Mouse (Mus musculus): ENCODE results near the gene Lrmp.

Lrmp gene

DNA sequence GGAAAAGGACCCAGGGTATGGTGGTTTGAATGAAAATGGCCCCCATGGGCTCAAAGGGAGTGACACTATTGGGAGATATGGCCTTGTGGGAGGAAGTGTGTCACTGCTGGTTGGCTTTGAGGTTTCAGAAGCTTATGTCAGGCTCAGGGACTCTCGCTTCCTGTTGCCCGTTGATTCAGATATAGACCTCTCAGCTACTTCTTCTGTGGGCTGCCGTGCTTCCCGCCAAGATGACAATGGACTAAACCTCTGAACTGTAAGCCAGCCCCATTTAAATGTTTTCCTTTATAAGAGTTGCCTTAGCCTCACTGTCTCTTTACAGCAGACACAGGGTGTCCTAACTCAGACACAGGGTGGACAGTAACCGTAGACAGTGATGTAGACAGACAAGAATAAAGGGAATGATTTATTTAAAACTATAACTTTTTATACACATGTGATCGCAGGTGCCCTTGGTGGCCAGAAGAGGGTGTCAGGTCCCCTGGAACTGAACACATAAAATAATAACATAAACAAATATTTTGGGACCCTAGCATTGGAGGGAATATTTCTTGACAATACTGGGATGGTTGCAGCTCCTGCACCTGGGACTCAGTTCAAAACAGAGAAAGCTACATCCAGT lies at the start of gene Lrmp:
TSS of gene Lrmp (plus strand) at position 178 of the 622 bp plus-strand sequence.
- in situ Hi-C loops (cut with MboI; ENCODE audit: unreplicated experiment in 2 of 2): loop anchor here in 1 of 2 experiments (25.0 kb wide), 2 partner anchors 1572 to 1972 kb away; partner anchors contain the start of genes Klhl42 and Mansc4

DNA sequence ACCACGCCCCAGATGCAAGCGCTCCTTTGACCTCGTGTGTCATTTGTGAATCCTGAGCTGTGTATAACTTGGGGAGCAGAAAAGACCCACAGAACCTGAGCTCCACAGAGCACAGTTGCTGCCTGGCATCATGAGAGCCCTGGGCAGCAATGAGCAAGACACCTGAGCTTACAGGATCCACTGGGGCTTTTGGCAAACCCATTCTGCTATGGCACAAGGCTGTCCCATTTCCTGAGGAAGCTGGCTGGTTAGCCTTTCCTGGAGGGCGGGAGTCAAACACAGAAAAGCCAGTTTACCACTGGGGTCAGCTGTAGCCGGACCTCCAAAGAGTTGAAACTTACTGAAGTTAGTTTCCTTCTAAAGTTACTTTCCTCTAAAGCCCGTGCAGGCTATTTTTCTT lies 49.0 kb upstream of the Lrmp start:
- in situ Hi-C loops (cut with MboI; ENCODE audit: unreplicated experiment in 2 of 2): no loop called here

DNA sequence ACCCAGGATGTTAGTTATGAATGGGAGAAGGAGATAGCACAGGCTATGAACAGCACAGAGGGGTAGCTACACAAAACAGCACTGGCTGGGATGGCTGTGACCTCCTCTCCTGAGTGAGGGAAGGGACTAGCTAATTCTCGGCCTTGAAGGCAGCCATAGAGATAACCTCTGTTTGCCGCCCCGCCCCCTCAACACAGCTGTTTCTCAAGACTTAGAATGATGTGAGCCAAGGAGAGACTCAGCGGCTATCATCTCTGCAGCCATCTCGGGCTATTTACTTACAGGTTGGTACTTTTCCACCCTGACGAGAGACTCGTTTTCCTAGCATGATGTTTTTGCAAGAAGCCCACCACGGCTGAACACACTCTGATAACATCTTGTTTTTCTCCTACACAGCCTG lies 47.8 kb upstream of the Lrmp start:
- in situ Hi-C loops (cut with MboI; ENCODE audit: unreplicated experiment in 2 of 2): no loop called here

DNA sequence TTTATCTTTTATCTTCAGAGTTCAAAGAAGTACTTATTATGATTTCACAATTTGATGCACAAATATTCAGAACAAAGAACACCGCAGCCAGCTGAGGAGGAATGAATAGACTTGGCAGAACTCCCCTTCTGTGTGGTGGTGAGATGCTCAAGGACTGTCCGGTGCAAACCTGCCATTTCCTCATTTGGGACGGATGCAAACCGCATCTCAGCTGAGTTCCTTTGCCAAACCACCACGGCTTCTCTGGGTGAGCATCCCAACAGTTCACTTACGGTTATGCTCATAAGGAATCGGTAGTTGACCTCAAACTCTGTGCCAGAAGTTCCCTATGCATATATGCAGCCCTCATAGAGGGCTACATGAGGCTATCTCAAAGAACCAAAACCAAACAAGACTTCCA lies 46.1 kb upstream of the Lrmp start:
- in situ Hi-C loops (cut with MboI; ENCODE audit: unreplicated experiment in 2 of 2): no loop called here

DNA sequence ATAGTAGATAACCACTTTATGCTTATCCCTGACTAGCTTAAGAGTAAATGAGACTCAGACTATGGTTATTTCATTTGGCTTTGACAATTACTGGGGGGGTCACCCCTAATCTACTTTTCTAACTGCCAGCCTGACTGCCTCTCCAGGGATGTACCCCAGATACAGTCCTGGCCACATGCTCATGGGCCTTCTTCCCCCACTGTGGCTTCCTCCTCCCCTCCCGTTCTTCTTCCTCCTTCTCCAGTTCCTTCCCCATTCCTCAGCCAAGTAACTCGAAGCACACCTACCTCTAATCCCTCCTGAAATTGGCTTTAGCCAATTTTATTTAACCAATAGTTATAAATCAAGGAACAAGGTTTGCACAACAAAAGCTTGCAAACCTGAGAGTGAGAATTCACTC lies 45.5 kb upstream of the Lrmp start:
- in situ Hi-C loops (cut with MboI; ENCODE audit: unreplicated experiment in 2 of 2): loop anchor here in 1 of 2 experiments (5.0 kb wide), 1 partner anchor 33 kb away; no protein-coding TSS in a partner anchor

DNA sequence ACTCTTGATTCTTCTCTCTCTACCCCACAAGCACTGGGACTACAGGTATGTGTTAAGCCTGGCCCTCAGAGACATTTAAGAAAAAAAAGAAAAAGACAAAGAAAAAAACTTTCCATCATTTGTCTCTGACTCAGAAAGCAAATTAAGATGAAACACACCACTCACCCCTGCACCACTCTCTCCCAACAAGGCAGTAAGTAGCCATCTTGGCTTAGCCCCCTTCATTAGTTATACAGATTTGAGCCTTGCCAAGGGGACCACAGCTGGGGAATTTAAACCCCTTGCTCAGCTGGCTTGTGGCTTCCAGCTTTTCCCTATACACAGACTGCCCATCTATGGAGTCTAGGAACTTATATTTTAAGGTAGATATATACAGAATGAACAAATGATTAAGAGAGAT lies 41.0 kb upstream of the Lrmp start:
- in situ Hi-C loops (cut with MboI; ENCODE audit: unreplicated experiment in 2 of 2): loop anchor here in 1 of 2 experiments (5.0 kb wide), 1 partner anchor 37 kb away; no protein-coding TSS in a partner anchor

DNA sequence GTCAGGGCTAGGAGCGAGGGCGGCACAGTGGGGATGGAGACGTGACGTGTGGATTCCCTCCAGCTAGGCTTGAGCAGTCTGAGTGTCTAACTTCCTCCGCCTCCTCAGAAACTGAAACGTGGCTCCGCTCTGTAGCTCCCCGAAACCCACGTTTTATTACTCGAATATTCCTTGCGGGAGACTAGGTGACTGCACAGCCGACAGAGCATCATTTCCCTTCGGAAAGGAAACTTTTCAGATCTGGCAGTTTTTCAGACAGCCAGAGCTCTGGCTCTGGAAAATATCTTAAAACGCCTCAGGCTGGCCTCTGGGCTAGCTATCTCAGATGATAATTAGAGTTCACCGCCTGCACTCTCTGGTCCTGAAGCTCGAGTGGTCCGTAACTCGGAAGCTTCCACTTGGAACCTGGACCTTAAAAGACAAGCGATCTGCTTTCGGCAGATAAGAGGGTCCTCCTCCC lies 40.3 kb upstream of the Lrmp start:
- in situ Hi-C loops (cut with MboI; ENCODE audit: unreplicated experiment in 2 of 2): loop anchor here in 1 of 2 experiments (5.0 kb wide), 1 partner anchor 53 kb away; no protein-coding TSS in a partner anchor

DNA sequence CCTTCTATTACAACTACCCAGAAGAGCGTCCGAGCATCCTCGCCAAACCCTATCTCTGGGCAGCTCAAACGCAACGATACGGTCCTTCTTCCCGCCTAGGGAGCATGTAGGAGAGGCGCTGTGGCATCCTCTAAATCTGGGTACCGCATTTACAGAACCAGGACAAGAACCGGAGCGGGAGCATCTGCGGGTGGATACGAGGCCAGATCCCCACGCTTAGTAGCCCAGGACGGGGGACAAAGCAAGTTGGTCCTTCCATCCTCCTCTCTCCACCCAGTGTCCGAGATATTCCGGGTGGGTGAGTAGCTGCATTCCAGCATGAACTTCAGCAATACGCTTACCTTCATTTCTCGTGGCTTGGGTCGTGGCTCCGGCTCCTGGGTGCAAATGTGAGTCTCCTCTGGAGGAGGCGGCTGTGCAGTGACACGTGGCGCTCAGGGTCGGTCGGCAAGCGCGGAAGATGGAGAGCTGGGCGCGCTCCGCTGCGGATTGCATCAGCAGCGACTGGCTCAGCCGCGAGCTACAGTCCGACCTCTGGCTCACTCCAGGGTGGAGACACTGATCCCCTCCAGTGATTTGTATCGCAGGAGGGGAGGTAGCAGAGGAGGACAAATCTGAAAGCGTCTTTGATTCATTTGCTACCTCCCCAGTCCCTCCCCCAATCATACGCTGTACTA lies 39.8 kb upstream of the Lrmp start, which contains the start of gene Bcat1:
TSS of gene Bcat1 (minus strand) at position 637 of the 677 bp plus-strand sequence.
- in situ Hi-C loops (cut with MboI; ENCODE audit: unreplicated experiment in 2 of 2): loop anchor here in 1 of 2 experiments (5.0 kb wide), 1 partner anchor 53 kb away; no protein-coding TSS in a partner anchor

DNA sequence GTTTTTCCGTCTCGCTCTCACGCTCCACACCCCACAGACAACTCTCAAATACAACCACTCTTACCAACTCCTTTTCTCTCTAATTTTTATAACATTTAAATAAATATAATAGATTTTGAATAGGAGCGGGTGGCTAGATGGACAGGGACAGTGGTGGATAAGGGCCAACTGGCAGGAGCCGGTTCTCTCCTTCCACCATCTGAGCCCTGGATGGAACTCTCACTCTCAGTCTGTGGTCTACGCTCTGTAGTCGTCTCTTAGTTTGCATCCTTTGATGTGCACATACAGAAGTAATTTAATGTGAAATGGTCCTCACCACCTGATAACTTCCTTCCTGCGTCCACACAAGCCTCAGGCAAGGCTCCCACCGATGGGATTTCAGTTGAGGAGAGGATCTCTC lies 39.2 kb upstream of the Lrmp start:
- in situ Hi-C loops (cut with MboI; ENCODE audit: unreplicated experiment in 2 of 2): loop anchor here in 1 of 2 experiments (5.0 kb wide), 1 partner anchor 54 kb away; no protein-coding TSS in a partner anchor

DNA sequence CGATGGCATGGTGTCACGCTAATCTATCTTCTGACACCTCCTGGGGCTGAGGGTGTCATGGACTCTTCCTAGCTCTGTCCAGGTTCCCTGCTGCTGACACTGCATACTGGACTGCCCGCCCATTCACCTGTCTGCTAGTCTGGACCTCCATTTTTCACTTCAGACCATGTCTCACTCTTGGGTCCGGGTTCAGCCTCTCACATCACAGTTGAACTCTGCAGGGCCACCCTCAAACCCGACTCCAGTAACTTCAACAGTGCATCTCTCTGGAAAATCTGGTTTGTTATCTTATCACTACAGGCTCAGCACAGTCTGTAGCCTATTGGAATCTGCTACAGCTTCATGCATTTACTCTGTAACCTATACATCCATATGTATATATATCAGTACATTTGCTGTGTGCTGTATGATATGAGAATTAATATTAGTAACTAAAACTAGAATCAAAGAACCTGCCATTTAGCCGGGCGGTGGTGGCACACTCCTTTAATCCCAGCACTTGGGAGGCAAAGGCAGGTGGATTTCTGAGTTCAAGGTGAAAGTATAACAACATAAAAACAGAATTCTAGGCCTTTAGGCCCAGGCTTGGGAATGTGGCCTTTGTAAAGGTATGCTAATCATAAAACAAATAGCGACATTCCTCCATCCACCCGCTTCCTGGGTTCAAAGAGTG lies 36.2 kb upstream of the Lrmp start:
- in situ Hi-C loops (cut with MboI; ENCODE audit: unreplicated experiment in 2 of 2): loop anchor here in 1 of 2 experiments (5.0 kb wide), 1 partner anchor 57 kb away; no protein-coding TSS in a partner anchor

DNA sequence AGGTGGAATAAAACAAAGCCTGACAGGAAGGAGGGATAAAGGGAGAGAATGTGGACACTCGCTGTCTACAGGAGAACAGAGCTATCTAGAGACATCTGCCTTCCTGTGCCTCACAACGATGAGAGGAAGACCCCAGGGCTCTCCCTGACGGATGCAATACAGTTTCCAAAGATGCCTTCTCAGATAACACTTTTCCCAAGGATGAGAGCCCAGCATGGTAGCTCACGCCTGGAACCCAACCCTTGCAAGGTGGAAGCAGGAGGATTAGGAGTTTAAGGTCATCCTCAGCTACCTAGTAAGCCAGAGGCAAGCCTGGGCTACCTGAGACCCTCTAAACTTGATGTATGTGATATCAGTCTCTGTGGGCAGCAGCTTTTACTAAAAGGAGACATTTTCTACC lies 33.7 kb upstream of the Lrmp start:
- in situ Hi-C loops (cut with MboI; ENCODE audit: unreplicated experiment in 2 of 2): no loop called here

DNA sequence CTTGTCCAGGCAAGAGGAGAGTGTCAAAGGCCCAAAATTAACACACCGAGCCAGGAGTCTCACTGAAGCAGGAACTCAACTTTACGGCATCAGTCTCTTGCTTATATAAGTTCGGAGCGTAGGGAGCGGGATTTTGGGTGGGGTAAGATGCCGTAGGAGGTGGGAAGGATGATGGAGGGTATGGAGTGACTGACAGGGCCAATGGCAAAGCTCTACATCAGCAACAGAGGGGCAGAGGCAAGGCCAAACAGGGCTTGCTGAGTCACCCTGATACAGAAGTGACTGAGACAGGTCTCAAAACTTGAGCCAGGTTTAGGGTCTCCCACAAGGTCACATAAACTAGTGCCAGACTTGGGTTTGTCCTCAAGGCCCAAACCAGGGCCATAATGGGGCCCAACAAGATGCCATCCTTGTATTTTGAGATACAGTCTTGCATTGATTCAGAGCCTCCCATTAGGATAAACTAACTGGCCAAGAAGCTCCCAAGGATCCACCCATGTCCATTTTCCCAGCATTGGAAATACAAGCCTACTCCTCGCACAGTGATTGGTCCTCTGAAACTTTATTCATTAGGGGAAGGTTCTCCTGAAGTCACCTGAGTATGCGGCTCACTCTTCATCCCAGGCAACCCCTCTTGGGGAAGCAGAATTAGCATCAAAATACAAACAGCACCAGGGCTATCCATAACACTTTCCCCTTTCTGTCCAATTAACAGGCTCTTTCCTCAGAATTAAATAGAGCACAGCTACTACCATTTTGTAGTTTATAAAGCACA lies 30.9 kb upstream of the Lrmp start:
- in situ Hi-C loops (cut with MboI; ENCODE audit: unreplicated experiment in 2 of 2): loop anchor here (5.0 kb wide), 2 partner anchors 103 to 258 kb away; no protein-coding TSS in a partner anchor

DNA sequence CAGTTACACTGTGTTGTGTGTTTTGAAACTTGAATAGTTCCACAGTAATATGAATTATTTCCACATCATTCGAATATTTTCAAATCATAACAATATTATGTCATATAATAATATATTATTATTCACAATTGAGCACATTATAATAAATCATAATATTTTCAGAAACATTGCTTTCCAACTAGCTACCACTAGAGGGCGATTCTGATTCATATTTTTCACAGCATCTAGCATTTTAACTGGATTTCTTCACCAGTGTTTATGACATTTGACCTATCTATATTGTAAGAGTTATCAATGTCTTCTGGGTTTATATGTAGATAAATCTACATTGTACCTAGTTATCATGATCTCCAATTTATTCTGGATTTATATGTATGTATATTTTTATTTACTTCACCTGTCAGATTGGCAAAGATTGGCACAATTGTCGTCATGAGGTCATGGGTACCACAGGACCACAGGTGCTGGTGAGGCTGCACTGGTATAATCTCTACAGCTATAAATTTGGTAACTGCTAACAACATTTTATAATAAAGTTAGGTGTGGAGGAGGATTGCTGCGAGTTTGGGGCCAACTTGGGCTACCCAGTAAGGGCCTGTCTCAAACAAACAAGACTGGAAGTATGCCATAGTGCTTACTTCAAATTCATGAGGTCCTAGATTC lies 26.9 kb upstream of the Lrmp start:
- in situ Hi-C loops (cut with MboI; ENCODE audit: unreplicated experiment in 2 of 2): loop anchor here (5.0 kb wide), 2 partner anchors 99 to 254 kb away; no protein-coding TSS in a partner anchor

DNA sequence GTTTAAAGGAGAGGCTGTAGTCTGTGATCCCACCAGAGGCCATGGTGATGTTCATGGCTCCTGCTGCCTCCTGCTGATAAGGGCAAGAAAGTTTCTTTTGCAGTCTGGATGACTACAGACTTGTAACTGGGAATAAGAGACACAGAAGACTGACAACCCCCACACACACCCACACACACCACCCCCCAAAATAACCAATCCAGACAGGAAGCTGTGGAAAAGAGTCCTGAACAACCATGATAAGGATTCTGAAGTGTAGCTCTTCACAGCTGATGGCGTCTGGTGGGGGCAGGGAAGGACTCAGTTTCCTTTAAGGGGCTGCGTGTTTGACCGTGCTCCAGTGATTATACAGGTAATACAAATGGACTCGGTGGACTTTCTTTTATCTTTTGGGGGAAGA lies 26.1 kb upstream of the Lrmp start:
- in situ Hi-C loops (cut with MboI; ENCODE audit: unreplicated experiment in 2 of 2): loop anchor here (5.0 kb wide), 2 partner anchors 98 to 253 kb away; no protein-coding TSS in a partner anchor

DNA sequence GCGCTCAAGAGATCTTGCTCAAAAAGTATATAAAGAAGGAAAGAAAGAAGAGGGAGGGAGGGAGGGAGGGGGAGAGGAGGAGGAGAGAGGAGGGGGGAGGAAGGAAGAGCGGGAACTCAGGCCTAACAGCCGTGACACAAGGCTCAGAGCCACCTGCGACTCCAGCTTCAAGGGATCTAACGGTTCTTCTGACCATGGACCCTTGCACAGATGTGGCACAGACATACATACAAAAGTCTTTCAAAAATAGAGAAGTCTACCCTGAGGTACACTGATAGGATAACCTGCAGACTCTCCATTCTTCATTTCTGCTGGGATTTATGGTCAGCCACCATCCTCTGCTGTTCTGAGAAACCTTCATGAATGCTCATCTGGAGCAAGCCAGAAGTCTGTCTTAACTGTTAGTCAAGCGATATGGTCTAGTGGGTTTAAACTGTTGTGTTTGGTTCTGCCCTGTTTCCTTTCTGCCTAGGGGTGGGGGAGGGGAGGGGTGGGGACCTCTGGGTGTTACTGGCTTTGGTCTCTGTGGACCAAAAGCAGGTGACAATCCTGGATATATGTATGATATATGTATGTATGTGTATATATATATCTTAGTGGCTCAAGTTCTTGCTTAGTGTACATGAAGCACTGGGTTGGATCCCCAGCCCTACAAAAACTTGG lies 25.1 kb upstream of the Lrmp start:
- in situ Hi-C loops (cut with MboI; ENCODE audit: unreplicated experiment in 2 of 2): loop anchor here (5.0 kb wide), 2 partner anchors 37 to 67 kb away; no protein-coding TSS in a partner anchor

DNA sequence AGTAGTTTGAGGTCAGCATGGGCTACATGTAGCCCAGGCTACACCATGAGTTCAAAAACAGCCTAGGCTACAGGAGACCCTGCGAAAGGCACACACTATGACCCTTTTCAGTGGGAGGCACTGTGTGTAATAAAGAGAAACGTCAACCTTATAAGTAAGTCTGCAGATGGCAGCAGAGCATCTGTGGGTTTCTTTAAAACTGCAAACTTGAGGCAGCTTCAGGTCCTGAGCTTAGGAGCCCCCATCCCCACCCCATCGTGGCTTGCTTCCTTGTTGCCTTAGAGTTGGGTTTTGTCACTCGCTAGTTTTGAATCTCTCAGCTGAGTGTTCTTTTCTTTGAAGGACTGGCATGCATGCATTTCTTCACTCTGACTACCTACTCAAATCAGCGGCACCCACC lies 24.5 kb upstream of the Lrmp start:
- in situ Hi-C loops (cut with MboI; ENCODE audit: unreplicated experiment in 2 of 2): loop anchor here (5.0 kb wide), 2 partner anchors 36 to 66 kb away; no protein-coding TSS in a partner anchor

DNA sequence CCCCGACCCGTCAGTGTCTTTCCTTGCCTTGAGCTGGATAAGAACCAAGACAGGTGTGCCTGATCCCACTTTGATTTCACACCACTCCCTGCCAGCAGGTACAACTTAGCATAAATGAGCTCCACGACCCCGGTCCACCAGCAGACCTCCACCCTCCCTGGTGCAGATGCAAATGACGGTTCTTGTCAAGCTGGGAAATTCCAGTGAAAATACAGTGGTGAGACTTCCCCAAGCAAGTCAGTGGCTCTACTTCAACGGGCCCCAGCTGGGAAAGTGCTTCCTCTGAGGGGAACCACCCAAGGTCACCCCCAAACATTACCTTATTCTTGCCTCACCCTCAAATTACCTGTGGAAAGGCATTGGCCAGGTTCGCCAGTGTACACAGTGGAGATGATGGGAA lies 23.5 kb upstream of the Lrmp start:
- in situ Hi-C loops (cut with MboI; ENCODE audit: unreplicated experiment in 2 of 2): loop anchor here (5.0 kb wide), 2 partner anchors 35 to 65 kb away; no protein-coding TSS in a partner anchor

DNA sequence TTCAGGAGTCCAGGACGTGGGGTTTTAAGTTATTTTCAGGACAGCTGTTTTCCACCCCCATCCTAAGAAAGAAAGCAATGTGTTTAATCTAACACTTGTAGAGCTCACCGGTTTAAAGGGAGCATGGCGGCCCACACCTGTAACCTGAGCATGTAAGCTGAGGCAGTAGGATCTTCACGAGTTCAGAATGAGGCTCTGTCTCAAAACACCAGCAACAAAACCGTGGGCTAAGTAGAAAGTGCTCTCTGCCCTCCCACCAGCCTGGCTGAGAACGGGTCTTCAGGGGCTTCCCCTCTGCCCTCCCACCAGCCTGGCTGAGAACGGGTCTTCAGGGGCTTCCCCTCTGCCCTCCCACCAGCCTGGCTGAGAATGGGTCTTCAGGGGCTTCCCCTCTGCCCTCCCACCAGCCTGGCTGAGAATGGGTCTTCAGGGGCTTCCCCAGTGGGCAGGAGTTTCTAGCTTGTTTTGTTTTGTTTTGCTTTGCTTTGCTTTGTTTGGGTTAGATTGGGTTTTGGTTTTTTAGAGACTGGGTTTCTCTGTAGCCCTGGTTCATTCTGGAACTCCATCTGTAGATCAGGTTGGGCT lies 22.3 kb upstream of the Lrmp start:
- in situ Hi-C loops (cut with MboI; ENCODE audit: unreplicated experiment in 2 of 2): loop anchor here (5.0 kb wide), 2 partner anchors 34 to 64 kb away; no protein-coding TSS in a partner anchor
